Mouse (Mus musculus) CH12.LX (cell line): ENCODE results near the gene Pitpna. TPM values are rescaled to one million over a fixed set of nuclear protein-coding genes. Genes with fewer than 3 reads are reported as not detected.
A peak's percentile ranks its signal among the peaks of the same experiment; 100 is the strongest.

ENCODE experiments used
- DNase-seq: peaks from one replicate; pipeline ENCODE4 v3.0.0-alpha.2; 2013; ENCODE audit errors: extremely low read depth
- H3K27ac ChIP-seq: 2 replicates; pipeline ENCODE4 v1.5.1; 2012; ENCODE audit warnings: low read depth, mild to moderate bottlenecking, control low read depth, moderate library complexity; ENCODE audit not compliant: insufficient read depth
- H3K27me3 ChIP-seq: replicated peaks from 2 replicates; pipeline ENCODE3; 2012; ENCODE audit warnings: inconsistent platforms
- H3K36me3 ChIP-seq, 2 experiments: replicated peaks in 1 of 2; 2 replicates each; pipeline versions ENCODE3 to v1.6.1; 2012; ENCODE audit warnings: inconsistent platforms in 1 of 2, low read length in 1 of 2, mild to moderate bottlenecking in 1 of 2, mixed read lengths in 1 of 2, moderate library complexity in 1 of 2; ENCODE audit not compliant: control insufficient read depth in 1 of 2, insufficient read depth in 1 of 2
- H3K4me1 ChIP-seq, 2 experiments: 2 replicates each; pipeline ENCODE4 v1.6.1; 2012; ENCODE audit warnings: inconsistent platforms in 1 of 2, moderate library complexity in 1 of 2; ENCODE audit not compliant: insufficient read depth in 2 of 2, control insufficient read depth in 1 of 2
- H3K4me2 ChIP-seq: 2 replicates; pipeline ENCODE4 v1.6.1; 2012; ENCODE audit warnings: low read depth, mild to moderate bottlenecking, control low read depth; ENCODE audit not compliant: poor library complexity, insufficient read depth, severe bottlenecking
- H3K4me3 ChIP-seq, 3 experiments: fragments of 150-350 bp in 1 of 3; sonication (generic) in 1 of 3; replicated peaks in 1 of 3; 2 replicates each; pipeline versions ENCODE3 to v1.5.1; 2011 to 2012; ENCODE audit warnings: low read depth in 2 of 3, low read length in 2 of 3, mild to moderate bottlenecking in 2 of 3, moderate library complexity in 2 of 3, control low read depth in 1 of 3, improper control_type of control experiment in 1 of 3, inconsistent platforms in 1 of 3, mixed read lengths in 1 of 3; ENCODE audit not compliant: poor library complexity in 1 of 3
- H3K79me2 ChIP-seq: replicated peaks from 2 replicates; pipeline ENCODE4 v1.6.1; 2012; ENCODE audit warnings: mild to moderate bottlenecking, moderate library complexity; ENCODE audit not compliant: control insufficient read depth, poor library complexity, insufficient read depth, severe bottlenecking; ENCODE audit errors: extremely low read depth
- H3K9ac ChIP-seq: 2 replicates; pipeline ENCODE4 v1.6.1; 2012; ENCODE audit warnings: low read depth, mild to moderate bottlenecking, control low read depth, moderate library complexity; ENCODE audit not compliant: insufficient read depth
- H3K9me3 ChIP-seq: replicated peaks from 2 replicates; pipeline ENCODE3; 2012; ENCODE audit warnings: low read length, inconsistent platforms, mixed read lengths
- CHD1 ChIP-seq: IDR thresholded peaks from 2 replicates; pipeline ENCODE4 v1.6.1; 2012; ENCODE audit warnings: low read depth, low read length, improper control_type of control experiment, inconsistent platforms
- CHD2 ChIP-seq: IDR thresholded peaks from 2 replicates; pipeline ENCODE4 v1.6.1; 2011; ENCODE audit warnings: low read length, improper control_type of control experiment
- CTCF ChIP-seq, 2 experiments: IDR thresholded peaks in 1 of 2; conservative IDR thresholded peaks in 1 of 2; 2 replicates each; pipeline ENCODE4 v1.5.1; 2011 to 2012; ENCODE audit warnings: low read depth in 2 of 2, low read length in 2 of 2, improper control_type of control experiment in 1 of 2, inconsistent platforms in 1 of 2, mild to moderate bottlenecking in 1 of 2, moderate library complexity in 1 of 2
- EP300 ChIP-seq: IDR thresholded peaks from 2 replicates; pipeline ENCODE4 v1.6.1; 2011; ENCODE audit warnings: low read length, improper control_type of control experiment
- ETS1 ChIP-seq: conservative IDR thresholded peaks from 2 replicates; pipeline ENCODE4 v1.6.1; 2012; ENCODE audit warnings: low read depth, mild to moderate bottlenecking, inconsistent platforms, low read length, improper control_type of control experiment, moderate library complexity
- GABPA ChIP-seq: IDR thresholded peaks from 2 replicates; pipeline ENCODE4 v1.6.1; 2012; ENCODE audit warnings: low read depth, low read length, improper control_type of control experiment, inconsistent platforms; ENCODE audit not compliant: insufficient replicate concordance
- IRF4 ChIP-seq: IDR thresholded peaks from 2 replicates; pipeline ENCODE4 v1.6.1; 2014; ENCODE audit warnings: low read depth, mild to moderate bottlenecking, inconsistent platforms, low read length, improper control_type of control experiment
- JUN ChIP-seq: IDR thresholded peaks from 2 replicates; pipeline ENCODE4 v1.6.1; 2011; ENCODE audit warnings: low read depth, mild to moderate bottlenecking, low read length, improper control_type of control experiment, moderate library complexity; ENCODE audit not compliant: insufficient read depth
- JUND ChIP-seq: conservative IDR thresholded peaks from 2 replicates; pipeline ENCODE4 v1.6.1; 2011; ENCODE audit warnings: low read depth, low read length, improper control_type of control experiment
- KAT2A ChIP-seq: IDR thresholded peaks from 2 replicates; pipeline ENCODE4 v1.6.1; 2012; ENCODE audit warnings: low read length, improper control_type of control experiment, inconsistent platforms; ENCODE audit not compliant: insufficient replicate concordance
- MAFK ChIP-seq: IDR thresholded peaks from 2 replicates; pipeline ENCODE4 v1.6.1; 2011; ENCODE audit warnings: low read length, improper control_type of control experiment; ENCODE audit not compliant: insufficient replicate concordance
- MAZ ChIP-seq: IDR thresholded peaks from 2 replicates; pipeline ENCODE4 v1.6.1; 2012; ENCODE audit warnings: low read depth, mild to moderate bottlenecking, inconsistent platforms, low read length, improper control_type of control experiment, moderate library complexity
- MEF2A ChIP-seq: IDR thresholded peaks from 2 replicates; pipeline ENCODE4 v1.6.1; 2014; ENCODE audit warnings: low read depth, mild to moderate bottlenecking, inconsistent platforms, low read length, improper control_type of control experiment, borderline replicate concordance
- NELFE ChIP-seq: IDR thresholded peaks from 2 replicates; pipeline ENCODE4 v1.6.1; 2011; ENCODE audit warnings: low read depth, low read length, improper control_type of control experiment
- NRF1 ChIP-seq: IDR thresholded peaks from 2 replicates; pipeline ENCODE4 v1.6.1; 2014; ENCODE audit warnings: low read depth, mild to moderate bottlenecking, inconsistent platforms, low read length, improper control_type of control experiment, moderate library complexity
- PAX5 ChIP-seq: IDR thresholded peaks from 2 replicates; pipeline ENCODE4 v1.6.1; 2012; ENCODE audit warnings: low read length, inconsistent platforms, mixed read lengths
- POLR2A ChIP-seq: IDR thresholded peaks from 2 replicates; pipeline ENCODE4 v1.6.1; 2011; ENCODE audit warnings: low read depth, mild to moderate bottlenecking, improper control_type of control experiment, low read length
- RAD21 ChIP-seq: IDR thresholded peaks from 2 replicates; pipeline ENCODE4 v1.6.1; 2011; ENCODE audit warnings: low read depth, mild to moderate bottlenecking, low read length, improper control_type of control experiment, moderate library complexity
- RCOR1 ChIP-seq: conservative IDR thresholded peaks from 2 replicates; pipeline ENCODE4 v1.6.1; 2012; ENCODE audit warnings: low read depth, mild to moderate bottlenecking, inconsistent platforms, low read length, improper control_type of control experiment
- SIN3A ChIP-seq: IDR thresholded peaks from 2 replicates; pipeline ENCODE4 v1.6.1; 2012; ENCODE audit warnings: low read length, improper control_type of control experiment, inconsistent platforms
- SMC3 ChIP-seq: IDR thresholded peaks from 2 replicates; pipeline ENCODE4 v1.6.1; 2011; ENCODE audit warnings: low read depth, low read length, improper control_type of control experiment
- TBP ChIP-seq: conservative IDR thresholded peaks from 2 replicates; pipeline ENCODE4 v1.6.1; 2011; ENCODE audit warnings: low read depth, low read length, improper control_type of control experiment
- TCF12 ChIP-seq: IDR thresholded peaks from 2 replicates; pipeline ENCODE4 v1.6.1; 2014; ENCODE audit warnings: low read depth, mild to moderate bottlenecking, inconsistent platforms, low read length, improper control_type of control experiment
- UBTF ChIP-seq: IDR thresholded peaks from 2 replicates; pipeline ENCODE4 v1.6.1; 2012; ENCODE audit warnings: low read depth, mild to moderate bottlenecking, inconsistent platforms, low read length, improper control_type of control experiment, moderate library complexity
- USF1 ChIP-seq: IDR thresholded peaks from 2 replicates; pipeline ENCODE4 v1.6.1; 2014; ENCODE audit warnings: low read depth, mild to moderate bottlenecking, inconsistent platforms, low read length, improper control_type of control experiment
- ZC3H11A ChIP-seq: IDR thresholded peaks from 2 replicates; pipeline ENCODE4 v1.6.1; 2012; ENCODE audit warnings: low read depth, mild to moderate bottlenecking, inconsistent platforms, low read length, improper control_type of control experiment
- ZKSCAN1 ChIP-seq: IDR thresholded peaks from 2 replicates; pipeline ENCODE4 v1.6.1; 2012; ENCODE audit warnings: low read depth, inconsistent platforms, low read length, improper control_type of control experiment, borderline replicate concordance
- dilution Hi-C: fragments of 300-500 bp; cut with MboI; formaldehyde crosslinking; loops from 2 replicates; pipeline ENCODE4 v1.14.3; 2020; ENCODE audit warnings: low sequenced_read_pairs; ENCODE audit not compliant: extremely low pct_unique_long_range_greater_than_20kb, extremely low pct_ligation_motif_present
- in situ Hi-C: fragments of 300-500 bp; cut with MboI; formaldehyde crosslinking; loops from 3 replicates; pipeline ENCODE4 v1.14.3; 2019; ENCODE audit warnings: low sequenced_read_pairs, low pct_ligation_motif_present, low pct_unique_long_range_greater_than_20kb, mixed read lengths
- polyA plus RNA-seq: library from polyadenylated mRNA; unstranded; fragments of >175 nt; gene quantifications from 2 replicates; pipeline ENCODE4 v1.2.1, GENCODE M21; 2012; ENCODE audit warnings: low read depth; ENCODE audit not compliant: insufficient read length
- total RNA-seq, 2 experiments: library from RNA; depleted of rRNA; stranded (reverse); fragments of 300-350 nt in 1 of 2; fragments of >200 nt in 1 of 2; gene quantifications; 2 replicates each; pipeline ENCODE4 v1.2.3; 2012 to 2014

Gene Pitpna
- total and polyA plus RNA-seq, 3 experiments, result 61.8 to 243 (median 80.7) TPM

- 0 out of 2 replicates have a peak, but pooled peaks have one; percentile 22 for TF ChIP-seq UBTF
- no peak for TF ChIP-seq ZC3H11A
- 0 out of 2 replicates have a peak, but pooled peaks have one; percentile 0 for TF ChIP-seq EP300
- TF ChIP-seq JUND, result no peak
- no peak for TF ChIP-seq CHD1
- no peak for TF ChIP-seq ETS1
- TF ChIP-seq NRF1, result no peak
- TF ChIP-seq CTCF (conservative IDR thresholded peaks at IDR 0.05 in 1 of 2, IDR thresholded peaks at IDR 0.05 in 1 of 2; ENCODE audit: low read depth in 2 of 2, low read length in 2 of 2), result peak in 1 of 2 experiments; percentile 33; a peak in 2 of 4 replicates
- DNase-seq, result peak; percentile 58
Measured at GRCm38 (mm10) chr11:75652942-75653684, 65.2 kb downstream of the Pitpna start.

DNA sequence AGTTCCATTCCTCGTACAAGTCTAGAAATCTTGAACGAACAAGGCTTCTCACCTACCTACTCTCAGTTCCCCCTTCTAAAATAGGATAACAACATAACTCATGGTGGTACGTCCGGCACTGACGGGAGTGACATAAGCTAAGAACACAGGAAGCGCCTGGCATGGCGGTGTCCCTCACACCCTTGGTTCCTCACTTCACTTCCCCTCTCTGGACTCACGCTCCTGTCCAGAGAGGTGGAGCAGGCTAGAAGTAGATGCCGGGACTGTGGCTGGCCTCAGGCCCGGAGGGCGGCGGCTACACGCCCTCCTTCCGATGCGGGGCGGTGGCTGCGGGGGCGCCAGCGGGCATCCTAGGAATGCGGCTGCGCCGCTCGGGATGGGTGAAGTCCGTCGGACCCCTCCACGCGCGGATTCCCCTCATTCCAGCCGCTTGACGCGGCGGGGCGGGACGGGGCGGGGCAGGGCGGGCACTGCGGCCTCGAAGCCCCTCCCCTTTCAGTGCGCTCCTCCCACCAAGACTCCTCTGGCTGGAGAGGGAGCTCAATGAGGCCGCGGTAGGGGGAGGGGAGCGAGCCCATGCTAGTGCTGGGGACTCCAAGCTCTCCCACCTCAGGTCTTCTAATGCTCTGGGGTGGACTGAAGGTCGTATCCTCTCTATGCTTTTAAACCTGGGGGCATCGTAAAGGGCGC is 66.0 kb downstream of the Pitpna start:
- peak overlapping the region; percentile 62 to 97 (median 73) for H3K4me3 ChIP-seq
- dilution Hi-C loops, result no loop called here
- H3K27me3 ChIP-seq, result no peaks in the 10 kb centered on the region
- H3K27ac ChIP-seq, result peak overlapping the region; percentile 98
- peak overlapping the region; percentile 90 for H3K4me2 ChIP-seq
- in situ Hi-C loops, result no loop called here
- peaks cover 16 to 24% of the 10 kb centered on the region in 2 experiments for H3K36me3 ChIP-seq
- H3K9me3 ChIP-seq, result no peaks in the 10 kb centered on the region
- H3K79me2 ChIP-seq, result peaks cover 32% of the 10 kb centered on the region
- H3K9ac ChIP-seq, result peak overlapping the region; percentile 86
- peak; percentile 96 for DNase-seq
- H3K4me1 ChIP-seq, result peaks cover 9 to 65% of the 10 kb centered on the region in 2 experiments
- TF ChIP-seq EP300 (peak; percentile 99), MAZ (peak; percentile 34; the same call in 1 of the 2 replicates), RAD21 (no peak), UBTF (peak; percentile 54; the same call in 1 of the 2 replicates), SMC3 (no peak), JUND (no peak; the same call in 1 of the 2 replicates), SIN3A (peak; percentile 98), PAX5 (no peak), TBP (peak; percentile 81), IRF4 (peak; percentile 99), GABPA (no peak), MEF2A (peak; percentile 99), ZKSCAN1 (no peak), TCF12 (peak; percentile 89), RCOR1 (peak; percentile 91), CTCF (conservative IDR thresholded peaks at IDR 0.05 in 1 of 2, IDR thresholded peaks at IDR 0.05 in 1 of 2; ENCODE audit: low read depth in 2 of 2, low read length in 2 of 2) (no peak), CHD2 (peak; percentile 93), JUN (peak; percentile 61; the same call in 1 of the 2 replicates), ETS1 (peak; percentile 97), MAFK (0 out of 2 replicates have a peak, but pooled peaks have one; percentile 9), KAT2A (no peak), POLR2A (peak; percentile 63), USF1 (no peak), CHD1 (no peak; the same call in 1 of the 2 replicates), NELFE (peak; percentile 46), ZC3H11A (no peak)

More at GRCm38 (mm10) chr11:75652942-75653684, 65.2 kb downstream of the Pitpna start:
- peak overlapping the region; percentile 62 to 97 (median 83) for H3K4me3 ChIP-seq
- dilution Hi-C loops (no loop called here), in situ Hi-C loops (no loop called here)
- peak overlapping the region; percentile 86 for H3K9ac ChIP-seq
- H3K27ac ChIP-seq, result peak overlapping the region; percentile 98
- no peaks in the 10 kb centered on the region for H3K27me3 ChIP-seq
- peaks cover 9 to 64% of the 10 kb centered on the region in 2 experiments for H3K4me1 ChIP-seq
- no peaks in the 10 kb centered on the region for H3K9me3 ChIP-seq
- H3K4me2 ChIP-seq, result peak overlapping the region; percentile 90
- H3K36me3 ChIP-seq, result peaks cover 11 to 24% of the 10 kb centered on the region in 2 experiments
- peaks cover 32% of the 10 kb centered on the region for H3K79me2 ChIP-seq
